Mouse (Mus musculus) embryonic facial prominence, embryonic 13.5 days (tissue): Measurements from ENCODE around the gene Lmod3. TPM values are rescaled to one million over a fixed set of nuclear protein-coding genes. Genes with fewer than 3 reads are reported as not detected.

ENCODE experiments used
- ATAC-seq: fragments of 200-750 bp; cut with Nextera tagmentation; 2 replicates; pipeline ENCODE4 v1.8.0; 2017; ENCODE audit warnings: low read depth; ENCODE audit not compliant: insufficient number of reproducible peaks, insufficient read depth, low FRiP score, low TSS enrichment
- H3K27ac ChIP-seq: fragments of 300-500 bp; sonication (generic); 2 replicates; pipeline ENCODE4 v1.5.1; 2015; ENCODE audit warnings: moderate library complexity, mild to moderate bottlenecking, inconsistent platforms
- H3K27me3 ChIP-seq: fragments of 300-500 bp; sonication (generic); 2 replicates; pipeline ENCODE4 v1.6.1; 2015; ENCODE audit warnings: mild to moderate bottlenecking, inconsistent platforms
- H3K36me3 ChIP-seq: fragments of 300-500 bp; sonication (generic); 2 replicates; pipeline ENCODE4 v1.6.1; 2015; ENCODE audit warnings: mild to moderate bottlenecking, inconsistent platforms
- H3K4me1 ChIP-seq: fragments of 300-500 bp; sonication (generic); 2 replicates; pipeline ENCODE4 v1.6.1; 2015; ENCODE audit warnings: inconsistent platforms
- H3K4me2 ChIP-seq: fragments of 300-500 bp; sonication (generic); 2 replicates; pipeline ENCODE4 v1.6.1; 2015; ENCODE audit warnings: moderate library complexity, mild to moderate bottlenecking, inconsistent platforms
- H3K4me3 ChIP-seq: fragments of 300-500 bp; sonication (generic); 2 replicates; pipeline ENCODE4 v1.5.1; 2015; ENCODE audit warnings: mild to moderate bottlenecking, inconsistent platforms
- H3K9ac ChIP-seq: fragments of 300-500 bp; sonication (generic); 2 replicates; pipeline ENCODE4 v1.6.1; 2015; ENCODE audit warnings: mild to moderate bottlenecking, inconsistent platforms
- H3K9me3 ChIP-seq: fragments of 300-500 bp; sonication (generic); 2 replicates; pipeline ENCODE4 v1.6.1; 2016; ENCODE audit warnings: inconsistent platforms
- WGBS: fragments of 180-500 bp; shearing (Covaris S2); methylation state at CpG from one replicate; pipeline ENCODE4 v1.1.7; 2015; ENCODE audit warnings: mixed read lengths; 5-methylcytosine and 5-hydroxymethylcytosine counted together
- polyA plus RNA-seq: library from polyadenylated mRNA; unstranded; fragments of >200 nt; fragmentation: Nextera tagmentation; extraction: Ambion mirVana; gene quantifications from 2 replicates; pipeline ENCODE4 v1.2.1, GENCODE M21; 2015

The Lmod3 gene
- polyA plus RNA-seq, 1 experiment from 2014 or later, result 1.0 TPM

- WGBS, result 34% methylated on average over 5 of the region's 5 CpGs
- H3K4me1 ChIP-seq, result peaks cover 28% of the 10 kb centered on the region
- H3K9me3 ChIP-seq, result no peaks in the 10 kb centered on the region
- no peak overlapping the region for H3K9ac ChIP-seq
- no peak for ATAC-seq
- H3K36me3 ChIP-seq, result peaks cover 5% of the 10 kb centered on the region; the same call in 1 of the 2 replicates
- H3K4me3 ChIP-seq, result no peak overlapping the region
- peak overlapping the region; percentile 30 for H3K4me2 ChIP-seq
- H3K27me3 ChIP-seq, result no peaks in the 10 kb centered on the region
- H3K27ac ChIP-seq, result peak overlapping the region; percentile 71
Observed at GRCm38 (mm10) chr6:97222931-97223467, 29.6 kb downstream of the Lmod3 start.

- Histone ChIP-seq H3K9ac (no peak overlapping the region), H3K4me1 (peaks cover 28% of the 10 kb centered on the region), H3K9me3 (no peaks in the 10 kb centered on the region), H3K4me2 (peak overlapping the region; percentile 30), H3K4me3 (no peak overlapping the region), H3K36me3 (peaks cover 4% of the 10 kb centered on the region; the same call in 1 of the 2 replicates), H3K27me3 (no peaks in the 10 kb centered on the region), H3K27ac (peak overlapping the region; percentile 78)
- 38% methylated on average over 6 of the region's 6 CpGs for WGBS
- no peak for ATAC-seq
Observed at GRCm38 (mm10) chr6:97222321-97222720, 30.2 kb downstream of the Lmod3 start.

- WGBS, result 57% methylated on average over 15 of the region's 15 CpGs
- H3K4me3 ChIP-seq, result no peak overlapping the region
- ATAC-seq, result no peak
- no peaks in the 10 kb centered on the region for H3K36me3 ChIP-seq
- no peaks in the 10 kb centered on the region for H3K9me3 ChIP-seq
- peak overlapping the region; percentile 78 for H3K27ac ChIP-seq
- peaks cover 31% of the 10 kb centered on the region for H3K4me1 ChIP-seq
- H3K9ac ChIP-seq, result peak overlapping the region; percentile 6; the same call in 1 of the 2 replicates
- H3K4me2 ChIP-seq, result no peak overlapping the region
- H3K27me3 ChIP-seq, result no peaks in the 10 kb centered on the region
Observed at GRCm38 (mm10) chr6:97221205-97222025, 31.1 kb downstream of the Lmod3 start.

- WGBS, result 79% methylated on average over 2 of the region's 5 CpGs
Observed at GRCm38 (mm10) chr6:97220672-97221071, 31.9 kb downstream of the Lmod3 start.

GRCm38 (mm10) chr6:97216154-97216821 lies 36.3 kb downstream of the Lmod3 start:
- Histone ChIP-seq H3K9me3 (no peaks in the 10 kb centered on the region), H3K36me3 (peaks cover 10% of the 10 kb centered on the region; the same call in 1 of the 2 replicates), H3K4me2 (no peak overlapping the region), H3K27me3 (no peaks in the 10 kb centered on the region), H3K4me3 (no peak overlapping the region), H3K9ac (no peak overlapping the region), H3K27ac (0 out of 2 replicates have a peak overlapping the region, but pooled peaks have one; percentile 39), H3K4me1 (peaks cover 24% of the 10 kb centered on the region)
- WGBS, result 61% methylated on average over 4 of the region's 4 CpGs
- no peak for ATAC-seq

More at GRCm38 (mm10) chr6:97220672-97221071, 31.9 kb downstream of the Lmod3 start:
- Histone ChIP-seq H3K27me3 (no peaks in the 10 kb centered on the region), H3K4me2 (no peak overlapping the region), H3K4me1 (peaks cover 31% of the 10 kb centered on the region), H3K27ac (no peak overlapping the region), H3K4me3 (no peak overlapping the region), H3K9me3 (no peaks in the 10 kb centered on the region), H3K36me3 (no peaks in the 10 kb centered on the region), H3K9ac (no peak overlapping the region)
- no peak for ATAC-seq

GRCm38 (mm10) chr6:97211981-97212380 lies 40.6 kb downstream of the Lmod3 start:
- Histone ChIP-seq H3K27ac (no peak overlapping the region), H3K27me3 (no peaks in the 10 kb centered on the region), H3K4me1 (peaks cover 22% of the 10 kb centered on the region), H3K9ac (peak overlapping the region; percentile 79), H3K9me3 (no peaks in the 10 kb centered on the region), H3K4me2 (peak overlapping the region; percentile 80), H3K36me3 (peaks cover 10% of the 10 kb centered on the region; the same call in 1 of the 2 replicates), H3K4me3 (peak overlapping the region; percentile 69)
- ATAC-seq, result no peak
- WGBS, result 73% methylated on average over 12 of the region's 12 CpGs

- no peak for ATAC-seq
- 1% methylated on average over 22 of the region's 22 CpGs for WGBS
- Histone ChIP-seq H3K27me3 (no peaks in the 10 kb centered on the region), H3K4me1 (peaks cover 22% of the 10 kb centered on the region), H3K4me2 (peak overlapping the region; percentile 80), H3K9me3 (no peaks in the 10 kb centered on the region), H3K9ac (peak overlapping the region; percentile 79), H3K4me3 (peak overlapping the region; percentile 69), H3K36me3 (peaks cover 10% of the 10 kb centered on the region; the same call in 1 of the 2 replicates), H3K27ac (0 out of 2 replicates have a peak overlapping the region, but pooled peaks have one; percentile 3)
Observed at GRCm38 (mm10) chr6:97210962-97211601, 41.5 kb downstream of the Lmod3 start.

- H3K4me1 ChIP-seq, result peaks cover 22% of the 10 kb centered on the region
- peak within 1 kb of the TSS; percentile 69 for H3K4me3 ChIP-seq
- 0 out of 2 replicates have a peak within 1 kb of the TSS, but pooled peaks have one; percentile 3 for H3K27ac ChIP-seq
- 7% methylated on average over 32 of the region's 32 CpGs for WGBS
- no peaks in the 10 kb centered on the region for H3K9me3 ChIP-seq
- H3K27me3 ChIP-seq, result no peaks in the 10 kb centered on the region
- H3K9ac ChIP-seq, result peak within 1 kb of the TSS; percentile 79
- peaks cover 8% of the 10 kb centered on the region; the same call in 1 of the 2 replicates for H3K36me3 ChIP-seq
- peak within 1 kb of the TSS; percentile 80 for H3K4me2 ChIP-seq
- ATAC-seq, result peak; percentile 80; the same call in 1 of the 2 replicates
Observed at GRCm38 (mm10) chr6:97210191-97210961, 42.2 kb downstream of the Lmod3 start, which contains the start of gene Arl6ip5. Arl6ip5 (plus strand) TSS chr6:97210689.

- H3K27me3 ChIP-seq, result no peaks in the 10 kb centered on the region
- no peak overlapping the region for H3K4me3 ChIP-seq
Observed at GRCm38 (mm10) chr6:97209751-97210150, 42.8 kb downstream of the Lmod3 start.

GRCm38 (mm10) chr6:97209201-97209600 lies 43.4 kb downstream of the Lmod3 start:
- Histone ChIP-seq H3K4me3 (no peak overlapping the region), H3K4me2 (no peak overlapping the region), H3K27me3 (no peaks in the 10 kb centered on the region), H3K9me3 (no peaks in the 10 kb centered on the region), H3K27ac (no peak overlapping the region), H3K4me1 (peaks cover 26% of the 10 kb centered on the region), H3K9ac (no peak overlapping the region), H3K36me3 (no peaks in the 10 kb centered on the region)
- WGBS, result 51% methylated on average over 3 of the region's 3 CpGs
- ATAC-seq, result no peak

More at GRCm38 (mm10) chr6:97209751-97210150, 42.8 kb downstream of the Lmod3 start:
- H3K4me1 ChIP-seq, result peaks cover 22% of the 10 kb centered on the region
- no peak overlapping the region; the same call in 1 of the 2 replicates for H3K4me2 ChIP-seq
- H3K9me3 ChIP-seq, result no peaks in the 10 kb centered on the region
- H3K9ac ChIP-seq, result peak overlapping the region; percentile 51; the same call in 1 of the 2 replicates
- H3K36me3 ChIP-seq, result peaks cover 3% of the 10 kb centered on the region; the same call in 1 of the 2 replicates
- WGBS, result 80% methylated on average over 4 of the region's 4 CpGs
- ATAC-seq, result no peak
- no peak overlapping the region for H3K27ac ChIP-seq
